Mouse (Mus musculus) MN1 (cell line): Measurements from ENCODE around the gene Bola1.
"Not testable (repeated sequence)": the region's sequence is repeated elsewhere in the genome, so short reads cannot be mapped to it uniquely, and the experiment has no call there.

ENCODE experiments used
- DNase-seq: peaks from one replicate; pipeline ENCODE4 v3.0.0-alpha.2; 2016; ENCODE audit warnings: low spot score

The Bola1 gene

GRCm38 (mm10) chr3:96247356-96248140, 28.0 kb upstream of the Bola1 start:
- peak; percentile 26 for DNase-seq

GRCm38 (mm10) chr3:96246427-96246856, 26.9 kb upstream of the Bola1 start, which contains the start of gene Hist2h3c1:
TSS of gene Hist2h3c1 (plus strand) at chr3:96246685.
- DNase-seq: not testable (repeated sequence)

- not testable (repeated sequence) for DNase-seq
These were observed 26.5 kb upstream of the Bola1 start for GRCm38 (mm10) chr3:96246018-96246417.

- peak; percentile 79 for DNase-seq
These were observed 25.7 kb upstream of the Bola1 start, which contains the start of gene Hist2h2aa1 for GRCm38 (mm10) chr3:96245003-96245886. TSS of gene Hist2h2aa1 (plus strand) at chr3:96245497.

GRCm38 (mm10) chr3:96243921-96244572, 24.5 kb upstream of the Bola1 start:
- DNase-seq: peak; percentile 61

- DNase-seq: no peak
These were observed 21.3 kb upstream of the Bola1 start for GRCm38 (mm10) chr3:96240799-96241197.

GRCm38 (mm10) chr3:96239949-96240798, 20.7 kb upstream of the Bola1 start, which contains the start of gene Hist2h2aa2:
TSS of gene Hist2h2aa2 (minus strand) at chr3:96240276.
- peak; percentile 60 for DNase-seq

GRCm38 (mm10) chr3:96238954-96239793, 19.7 kb upstream of the Bola1 start, which contains the start of gene Hist2h3c2:
TSS of gene Hist2h3c2 (minus strand) at chr3:96239127.
- DNase-seq: not testable (repeated sequence)

- DNase-seq: peak; percentile 53
These were observed 18.5 kb upstream of the Bola1 start for GRCm38 (mm10) chr3:96237904-96238511.

GRCm38 (mm10) chr3:96237335-96237903, 17.9 kb upstream of the Bola1 start:
- DNase-seq: peak; percentile 43

GRCm38 (mm10) chr3:96236834-96237334, 17.4 kb upstream of the Bola1 start:
- DNase-seq: no peak

GRCm38 (mm10) chr3:96235836-96236235, 16.3 kb upstream of the Bola1 start:
- no peak for DNase-seq

GRCm38 (mm10) chr3:96234914-96235313, 15.4 kb upstream of the Bola1 start:
- no peak for DNase-seq

- DNase-seq: no peak
These were observed 12.2 kb upstream of the Bola1 start for GRCm38 (mm10) chr3:96231758-96232120.

GRCm38 (mm10) chr3:96230910-96231757, 11.6 kb upstream of the Bola1 start:
- no peak for DNase-seq

- DNase-seq: no peak
These were observed 10.9 kb upstream of the Bola1 start for GRCm38 (mm10) chr3:96230404-96230803.

- DNase-seq: no peak
These were observed 9.3 kb upstream of the Bola1 start for GRCm38 (mm10) chr3:96228828-96229227.
